Mouse (Mus musculus): ENCODE measurements around the gene Zfp367. TPM values are rescaled to one million over a fixed set of nuclear protein-coding genes. Genes with fewer than 3 reads are reported as not detected.

Gene Zfp367
- polyA plus RNA-seq, 1 experiment from 2014 or later = 29.8 TPM

Other genes starting within 250 kb of the Zfp367 start
- gene Hsd17b3, start 64.0 kb downstream of the Zfp367 start, polyA plus RNA-seq (2014; fragmentation: Nextera tagmentation; extraction: Ambion mirVana) = 0.29 TPM in 1 of 2 replicates, not detected in the other
- gene Slc35d2, start 23.8 kb downstream of the Zfp367 start, polyA plus RNA-seq (2014; fragmentation: Nextera tagmentation; extraction: Ambion mirVana) = 2.2 and 3.1 TPM in 2 replicates
- 20.4 and 22.5 TPM in 2 replicates for gene Habp4, start 8.6 kb upstream of the Zfp367 start, polyA plus RNA-seq (2014; fragmentation: Nextera tagmentation; extraction: Ambion mirVana)
- 12.7 and 13.7 TPM in 2 replicates for gene Cdc14b, start 122.1 kb upstream of the Zfp367 start, polyA plus RNA-seq (2014; fragmentation: Nextera tagmentation; extraction: Ambion mirVana)
- gene Aaed1, start 159.5 kb upstream of the Zfp367 start, polyA plus RNA-seq (2014; fragmentation: Nextera tagmentation; extraction: Ambion mirVana) = 20.1 and 20.2 TPM in 2 replicates
- gene Ctsl, start 217.7 kb upstream of the Zfp367 start, polyA plus RNA-seq (2014; fragmentation: Nextera tagmentation; extraction: Ambion mirVana) = 119 and 122 TPM in 2 replicates